Mouse (Mus musculus) embryo, embryonic 11 days (tissue): ENCODE results near the gene Gm5136.

ENCODE experiments used
- DNase-seq: peaks from one replicate; pipeline ENCODE4 v3.0.0-alpha.2; 2015

Gene Gm5136

DNA sequence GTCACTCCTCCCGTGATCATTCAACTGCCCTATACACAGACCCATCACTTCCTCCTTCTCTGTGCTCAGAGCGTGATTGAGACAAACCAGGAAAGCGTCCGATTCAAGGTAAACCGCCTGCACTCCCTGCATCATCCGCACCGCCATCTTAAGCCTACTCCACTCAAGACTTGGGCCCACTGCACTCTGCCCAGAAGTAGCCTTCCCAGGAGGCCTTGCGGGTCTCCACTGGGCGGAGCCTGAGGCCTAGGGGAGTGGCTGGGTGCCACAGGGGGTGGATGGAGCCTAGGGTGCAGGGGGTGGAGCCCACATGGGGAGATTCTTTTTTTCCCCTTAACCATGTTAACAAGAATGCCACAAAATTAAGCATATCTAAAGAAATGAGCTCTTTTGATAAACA is at the start of gene Gm5136:
Gene Gm5136 (minus strand): TSS at position 215 of the 400 bp plus-strand sequence.
- no peak for DNase-seq

DNA sequence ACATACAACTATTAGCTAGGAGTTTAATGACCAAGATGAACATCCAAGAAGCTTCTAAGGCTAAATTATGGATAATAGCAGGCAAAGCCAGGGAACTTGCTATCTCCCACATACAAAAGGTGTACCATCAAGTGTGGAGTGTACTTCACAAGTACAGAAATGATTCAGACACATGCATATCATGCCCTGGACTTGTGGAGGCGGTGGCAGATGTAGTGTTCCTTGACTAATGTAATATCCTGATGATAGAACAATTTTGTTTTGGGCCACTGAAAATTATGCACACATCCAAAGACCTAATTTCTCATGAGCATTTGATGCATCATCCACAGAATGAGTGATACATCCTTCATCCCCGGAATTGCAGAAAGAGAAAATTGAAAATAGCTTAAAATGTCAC is 43.8 kb upstream of the Gm5136 start:
- no peak for DNase-seq

DNA sequence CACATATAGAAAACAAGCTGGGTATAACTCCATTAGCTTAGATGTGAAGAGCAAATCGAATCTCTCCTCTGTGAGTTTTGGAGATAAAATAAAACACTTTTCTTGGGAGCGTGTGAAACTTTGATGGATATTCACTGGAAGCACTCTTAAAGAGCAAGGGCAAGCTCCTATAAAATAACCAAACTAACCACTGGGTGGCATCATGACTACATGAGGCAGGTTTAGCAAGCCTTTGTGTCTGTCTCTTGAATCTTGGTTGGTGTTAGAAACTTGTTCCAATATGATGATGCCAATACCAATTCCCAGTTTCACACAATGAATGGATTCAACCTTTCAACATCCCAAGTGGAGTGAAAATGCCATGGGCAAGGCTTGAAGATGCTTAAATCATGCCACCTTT is 34.0 kb upstream of the Gm5136 start:
- peak; percentile 62 for DNase-seq

DNA sequence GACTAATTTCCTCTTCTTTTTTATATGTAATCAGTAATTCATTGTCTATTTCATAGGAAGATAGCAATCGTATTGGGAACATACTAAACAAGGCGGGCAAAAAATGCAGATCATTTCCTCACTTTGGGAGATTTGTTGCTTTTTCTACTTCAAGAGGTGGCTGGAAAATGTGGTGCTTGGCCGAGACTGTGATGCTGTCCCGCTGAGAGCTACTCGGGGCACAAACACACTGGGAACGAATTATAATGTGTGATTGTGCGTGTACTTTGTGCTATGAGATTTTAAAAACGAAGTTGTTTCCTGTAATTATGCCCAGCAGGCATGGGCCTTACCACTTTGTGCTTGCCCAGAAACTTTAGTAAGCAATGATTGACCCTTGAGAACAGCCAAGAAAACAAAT is 29.0 kb upstream of the Gm5136 start:
- no peak for DNase-seq

DNA sequence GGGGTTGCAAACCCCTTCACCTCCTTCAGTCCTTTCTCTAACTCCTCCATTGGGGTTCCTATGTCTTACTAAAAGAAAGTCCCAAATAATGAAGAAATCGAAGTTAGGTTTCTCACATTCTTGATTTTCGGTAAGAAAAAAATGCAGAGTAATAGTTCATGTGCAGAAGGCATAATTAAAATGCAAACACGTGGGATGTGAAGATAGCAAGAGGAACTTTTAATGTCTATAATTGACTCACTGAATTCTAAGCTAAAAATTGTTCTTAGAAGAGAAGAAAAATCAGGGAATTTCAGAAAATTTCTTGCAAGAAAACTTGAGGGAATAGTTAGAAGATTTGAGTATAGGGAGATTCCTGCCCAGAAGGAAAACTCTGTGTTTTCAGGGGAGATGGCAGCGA is 26.4 kb upstream of the Gm5136 start:
- no peak for DNase-seq

DNA sequence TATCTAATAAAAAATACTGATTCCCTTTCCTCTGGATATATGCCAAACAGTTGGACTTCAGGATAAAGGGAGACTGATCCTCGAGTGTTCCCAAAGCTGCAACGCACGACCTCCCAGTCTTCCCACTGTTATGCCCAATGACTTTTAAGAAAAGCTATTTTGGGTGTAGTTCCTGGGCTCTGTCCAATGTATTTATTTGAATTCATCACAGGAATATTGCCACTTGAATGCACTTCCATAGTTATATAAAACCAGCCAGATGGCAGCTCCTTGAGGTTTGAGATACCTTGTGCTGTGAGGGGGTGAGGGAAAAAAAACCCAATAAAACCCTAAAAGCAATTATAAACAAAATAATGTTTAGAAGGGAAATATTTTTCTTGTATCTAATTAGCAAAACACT is 24.9 kb upstream of the Gm5136 start:
- no peak for DNase-seq

DNA sequence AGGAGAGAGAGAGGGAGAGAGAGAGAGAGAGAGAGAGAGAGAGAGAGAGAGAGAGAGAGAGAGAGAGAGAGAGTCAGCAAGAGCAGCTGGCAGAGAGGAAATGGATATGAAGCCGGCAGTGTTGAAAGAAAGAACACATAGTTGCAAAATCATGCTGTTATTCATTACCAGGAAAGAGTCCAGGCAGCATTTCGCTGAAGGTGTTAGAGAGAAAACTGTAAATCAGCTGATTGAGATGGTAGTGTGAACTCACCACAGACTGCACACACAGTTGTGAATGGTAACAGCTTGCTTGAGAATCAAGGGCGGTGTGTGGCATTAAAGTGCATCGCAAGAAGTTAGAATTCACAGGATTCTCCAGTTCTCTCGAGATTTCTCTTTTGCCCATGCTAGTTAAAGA is 10.6 kb upstream of the Gm5136 start:
- DNase-seq: no peak

DNA sequence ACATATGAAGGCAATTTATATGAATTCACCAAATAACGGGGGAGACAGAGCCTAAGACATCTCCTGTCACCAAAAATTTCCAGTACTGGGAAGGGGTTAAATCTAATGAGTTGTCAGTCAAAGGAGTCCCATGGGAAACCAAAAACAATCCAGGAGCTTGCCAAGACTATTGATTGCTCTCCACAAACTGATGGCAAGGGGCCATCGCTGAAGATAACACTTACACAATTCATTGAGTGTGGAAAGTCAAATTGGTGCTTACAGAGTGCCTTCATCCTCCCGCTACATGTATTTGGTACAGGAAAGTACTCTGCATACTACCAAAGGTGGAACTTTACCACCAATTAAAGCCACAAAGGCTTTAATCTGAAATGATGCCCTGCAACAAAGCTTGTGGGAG is 5.7 kb upstream of the Gm5136 start:
- no peak for DNase-seq

DNA sequence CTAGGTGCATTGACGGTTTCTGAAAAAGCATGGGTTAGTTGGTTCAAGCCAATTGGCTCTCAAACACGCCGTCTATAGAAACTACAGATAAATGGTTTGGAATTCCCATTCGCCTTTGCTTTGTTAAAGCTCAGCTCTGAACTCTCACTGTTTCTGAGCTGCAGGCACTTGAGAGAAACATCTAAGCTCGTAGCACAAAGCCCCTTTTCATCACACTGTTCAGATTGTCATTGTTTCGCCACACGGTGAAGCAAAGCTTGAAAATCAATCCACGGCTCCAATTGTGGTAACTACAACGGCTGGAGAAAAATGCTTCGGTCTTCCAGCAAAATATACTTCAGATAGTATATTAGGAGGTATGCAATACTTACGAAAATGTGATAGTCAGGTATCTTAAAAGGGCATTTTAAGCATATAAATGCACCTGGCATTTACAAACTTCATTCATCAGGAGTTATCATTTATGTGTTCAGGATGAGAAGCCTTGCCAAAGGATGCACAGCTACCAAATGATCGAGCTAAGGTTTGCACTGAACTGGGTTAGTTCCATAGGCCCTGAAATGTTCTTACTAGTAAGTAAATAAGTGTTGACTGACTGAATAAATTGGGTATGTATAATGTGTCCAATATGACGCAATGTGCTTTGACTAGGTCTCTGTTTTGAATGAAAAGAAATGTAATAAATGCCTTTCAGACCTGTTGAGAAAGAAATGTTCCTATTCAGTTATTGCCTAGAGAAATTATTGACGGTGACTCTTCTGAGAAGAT is 1.6 kb upstream of the Gm5136 start:
- peak; percentile 61 for DNase-seq

DNA sequence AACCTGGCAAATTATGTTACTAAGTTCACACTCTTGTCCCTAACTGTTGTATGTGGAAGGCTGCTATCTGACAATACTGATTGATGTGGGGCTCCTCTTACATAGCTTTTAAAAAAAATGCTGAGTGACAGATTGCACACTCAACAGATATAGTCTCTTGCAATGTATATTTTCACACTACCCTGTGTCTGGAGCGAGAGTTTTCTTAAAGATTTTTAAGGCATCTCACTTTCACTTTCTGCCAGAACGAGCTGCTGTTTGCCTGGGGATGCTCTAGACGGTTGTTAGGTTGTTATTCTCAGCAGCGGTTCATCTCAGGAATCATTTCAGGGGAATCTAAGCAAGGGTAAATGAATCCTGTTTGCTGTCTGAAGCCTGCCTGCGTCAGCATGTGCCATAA is 2.9 kb downstream of the Gm5136 start:
- DNase-seq: no peak

DNA sequence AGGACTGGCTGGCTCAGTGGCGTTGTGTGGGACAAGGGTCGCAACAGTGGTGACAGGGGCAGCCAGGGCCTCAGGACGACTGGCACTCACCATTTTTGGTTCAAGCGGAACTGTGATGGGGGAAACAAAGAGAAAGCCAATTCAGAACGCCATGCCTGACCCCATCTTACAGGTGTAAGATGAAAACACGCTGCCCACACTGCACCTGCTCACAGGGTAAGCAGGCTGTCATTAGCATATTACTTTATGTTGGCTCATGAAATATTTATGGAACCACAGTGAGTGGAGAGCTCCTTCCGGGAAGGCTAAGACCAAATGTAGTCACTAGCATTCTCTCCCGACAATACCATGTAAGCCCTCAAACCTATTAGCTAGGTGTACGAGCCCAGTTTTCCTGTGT is 9.0 kb downstream of the Gm5136 start:
- no peak for DNase-seq

DNA sequence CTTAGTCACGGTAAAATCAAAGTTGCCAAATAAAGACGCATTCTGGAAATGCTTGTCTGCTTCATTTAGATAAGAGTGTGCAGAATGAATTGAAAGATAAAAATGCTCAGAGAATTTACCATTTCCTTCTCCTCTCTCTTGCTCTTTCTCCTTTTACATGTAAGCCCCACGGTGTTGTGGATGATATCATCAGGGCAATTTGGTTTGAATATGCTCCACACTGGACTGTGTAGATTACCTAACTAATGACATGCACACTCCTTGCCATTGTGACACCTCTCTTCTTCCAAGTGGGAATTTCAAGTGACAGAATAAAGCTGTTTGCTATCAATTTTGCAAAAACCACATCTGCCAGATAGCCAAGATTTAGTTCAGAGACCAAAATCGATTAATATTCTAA is 13.3 kb downstream of the Gm5136 start:
- no peak for DNase-seq

DNA sequence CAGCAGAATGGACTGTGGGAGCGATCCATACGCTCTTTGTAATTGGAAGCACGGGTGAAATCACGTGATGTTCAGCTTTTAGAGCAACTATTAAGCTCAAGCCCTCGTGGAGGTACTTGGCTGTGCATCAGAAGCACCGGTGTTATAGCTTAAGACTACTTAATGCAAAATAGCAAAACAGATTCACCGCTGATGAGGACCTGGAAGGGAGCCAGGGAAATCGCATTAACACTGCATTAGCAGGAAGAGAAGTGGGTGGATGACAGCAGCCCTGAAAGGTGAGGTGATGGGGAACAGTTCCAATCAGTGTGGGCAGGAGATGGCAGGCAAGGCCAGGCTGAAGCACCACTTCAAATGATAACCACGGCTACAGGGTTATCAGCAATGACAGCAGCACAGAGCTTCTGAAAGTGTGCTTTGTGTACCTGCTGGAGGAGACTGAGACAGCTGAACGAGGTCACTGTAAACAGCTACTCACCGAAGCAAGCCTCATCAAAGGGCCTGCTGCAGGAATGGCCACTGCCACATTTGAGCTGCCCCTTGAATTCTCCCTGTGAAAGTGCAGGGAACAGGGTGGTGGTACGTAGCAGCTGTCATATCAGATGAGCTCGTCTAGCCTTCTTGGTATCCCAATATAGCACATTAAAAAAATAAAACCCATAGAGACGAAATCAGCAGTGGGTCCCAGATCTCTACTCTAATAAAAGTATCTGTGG is 20.1 kb downstream of the Gm5136 start:
- no peak for DNase-seq

DNA sequence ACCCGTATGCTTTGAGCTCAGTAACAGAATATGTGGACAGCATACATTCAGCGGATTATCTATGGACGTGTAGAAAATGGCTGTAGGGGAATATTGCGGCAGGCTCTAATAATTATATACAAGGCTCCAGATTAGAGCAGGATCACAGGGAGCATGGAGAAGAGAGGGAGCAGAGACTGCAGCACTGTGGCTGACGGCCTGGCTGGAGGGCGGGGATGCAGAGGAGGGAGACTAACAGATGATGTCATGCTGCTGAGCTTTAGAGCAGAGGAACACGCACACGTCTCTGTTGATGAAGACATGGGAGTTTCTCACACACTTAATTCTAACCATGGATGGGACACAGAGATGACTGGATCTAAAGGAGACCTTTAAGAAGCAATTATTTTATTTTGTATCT is 22.9 kb downstream of the Gm5136 start:
- DNase-seq: no peak

DNA sequence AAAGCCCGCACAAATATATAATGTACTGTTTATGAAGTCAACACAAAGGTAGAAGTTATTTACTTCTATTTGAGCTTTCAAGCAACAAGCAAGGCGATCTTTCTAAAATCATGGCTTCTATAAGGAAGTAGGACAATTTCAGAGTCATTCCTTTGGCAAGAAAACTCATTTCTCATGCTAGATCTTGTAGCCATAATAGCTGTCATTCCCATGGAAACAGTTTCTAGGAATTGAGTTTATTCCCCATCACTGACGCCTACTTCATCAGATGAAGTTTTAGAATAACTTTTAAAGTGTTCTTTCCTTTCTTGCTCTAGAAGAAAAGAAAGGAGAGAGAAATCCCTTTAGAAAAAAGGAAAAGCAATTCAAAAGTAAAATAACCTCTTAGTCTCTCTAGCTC is 31.0 kb downstream of the Gm5136 start:
- no peak for DNase-seq

DNA sequence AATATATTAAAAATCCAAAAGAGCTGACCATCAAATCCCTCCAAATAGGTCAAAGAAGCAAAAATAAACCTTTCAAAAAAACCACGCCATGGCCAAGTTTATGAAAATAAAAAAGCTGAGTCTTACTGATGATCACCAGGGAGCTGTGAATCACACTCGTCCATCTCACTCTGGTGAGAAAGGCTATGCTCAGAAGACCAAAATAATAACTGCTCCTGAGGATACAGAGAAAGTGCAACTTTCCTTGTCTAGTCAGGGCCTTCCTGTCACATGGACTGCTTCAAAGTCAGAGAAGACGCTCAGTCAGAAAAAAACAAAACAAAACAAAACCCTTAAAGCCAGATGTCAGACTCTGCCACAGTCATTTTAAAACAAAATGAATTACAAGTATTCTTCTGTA is 39.7 kb downstream of the Gm5136 start:
- DNase-seq: no peak

DNA sequence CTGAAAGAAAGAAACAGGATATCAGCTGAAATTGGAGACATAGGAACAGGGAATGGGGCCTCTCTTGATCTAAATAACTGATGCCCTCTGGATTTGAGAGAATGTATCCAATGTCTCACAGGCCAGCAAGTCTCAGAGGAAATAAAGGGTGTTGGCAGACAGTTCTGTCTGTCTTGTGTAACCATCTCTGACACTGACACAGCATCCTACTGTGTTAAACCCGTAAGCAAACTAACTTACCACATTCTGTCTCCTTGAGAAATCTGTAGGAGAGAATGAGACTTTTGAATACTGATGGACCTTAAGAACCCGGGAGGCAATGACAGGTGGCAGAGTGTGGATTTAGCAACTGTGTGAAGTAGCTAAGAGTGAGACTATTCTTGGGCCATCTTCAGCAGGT is 41.7 kb downstream of the Gm5136 start:
- no peak for DNase-seq

DNA sequence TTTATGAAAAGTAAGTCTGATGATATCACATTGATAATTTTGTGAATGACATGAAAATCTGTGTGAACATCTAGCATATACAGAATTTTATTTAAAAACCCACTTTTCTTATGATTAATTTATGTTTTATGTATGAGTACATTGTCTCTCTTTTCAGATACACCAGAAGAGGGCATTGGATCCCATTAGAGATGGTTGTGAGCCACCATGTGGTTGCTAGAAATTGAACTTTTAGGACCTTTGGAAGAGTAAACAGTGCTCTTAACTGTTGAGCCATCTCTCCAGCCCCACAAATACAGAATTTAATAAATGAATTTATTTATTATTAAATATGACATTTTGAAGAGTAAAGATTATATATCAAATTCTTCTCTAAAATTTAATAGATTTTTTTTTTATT is 42.3 kb downstream of the Gm5136 start:
- DNase-seq: no peak

DNA sequence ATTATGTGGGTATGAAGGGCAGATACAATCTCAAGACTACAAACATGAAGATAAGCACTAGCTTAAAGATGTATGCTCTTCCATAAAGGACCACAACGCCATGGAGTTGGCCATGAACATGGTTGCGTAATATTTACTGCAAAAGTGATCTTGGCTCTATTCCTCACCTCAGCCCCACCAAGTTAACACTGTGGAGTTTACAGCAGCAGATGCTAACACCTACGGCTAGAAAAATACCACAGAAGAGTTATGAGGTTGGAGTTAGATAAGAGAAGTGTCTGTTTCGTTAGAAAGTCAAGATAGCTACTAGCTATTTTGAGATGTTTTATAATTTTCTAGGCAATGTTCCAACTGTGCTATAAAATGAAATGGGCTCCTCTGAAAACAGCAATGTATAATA is 43.1 kb downstream of the Gm5136 start:
- no peak for DNase-seq

DNA sequence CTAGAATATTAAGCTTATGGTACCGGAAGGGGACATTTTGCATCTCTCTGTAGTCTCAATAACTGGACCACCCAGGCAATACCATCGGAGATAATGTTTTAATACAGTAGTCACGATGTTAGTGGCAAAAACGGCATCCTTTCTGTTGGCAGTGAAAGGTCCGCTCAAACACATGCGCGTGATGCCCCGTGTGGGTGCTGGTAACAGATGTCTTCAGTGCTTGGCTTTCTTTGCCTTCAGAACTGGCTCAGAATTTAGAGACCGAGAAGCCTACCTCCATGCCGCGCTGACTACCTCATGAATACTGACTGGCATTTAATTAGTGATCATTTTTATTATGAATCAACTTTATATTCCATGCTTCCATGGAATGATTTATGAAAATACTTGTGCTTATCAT is 44.9 kb downstream of the Gm5136 start:
- DNase-seq: no peak

DNA sequence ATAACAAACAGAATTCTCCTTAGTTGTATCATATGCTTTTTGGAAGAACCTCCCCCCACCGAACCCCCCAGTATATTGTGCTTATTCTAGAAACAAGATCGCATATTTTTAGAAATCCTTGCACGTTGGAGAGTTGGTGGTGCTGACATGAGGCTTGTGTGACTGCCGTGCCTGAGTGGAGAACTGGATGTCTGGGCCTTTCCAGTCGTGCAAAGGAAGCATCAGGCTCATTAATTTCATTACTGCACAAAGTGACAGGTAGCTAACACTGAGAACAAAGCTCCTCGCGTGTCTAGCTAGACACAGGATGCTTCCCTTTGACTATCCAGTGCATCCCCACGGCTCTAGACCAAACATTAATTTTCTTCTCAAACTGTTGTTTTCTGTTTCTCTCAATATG is 47.1 kb downstream of the Gm5136 start:
- DNase-seq: no peak

DNA sequence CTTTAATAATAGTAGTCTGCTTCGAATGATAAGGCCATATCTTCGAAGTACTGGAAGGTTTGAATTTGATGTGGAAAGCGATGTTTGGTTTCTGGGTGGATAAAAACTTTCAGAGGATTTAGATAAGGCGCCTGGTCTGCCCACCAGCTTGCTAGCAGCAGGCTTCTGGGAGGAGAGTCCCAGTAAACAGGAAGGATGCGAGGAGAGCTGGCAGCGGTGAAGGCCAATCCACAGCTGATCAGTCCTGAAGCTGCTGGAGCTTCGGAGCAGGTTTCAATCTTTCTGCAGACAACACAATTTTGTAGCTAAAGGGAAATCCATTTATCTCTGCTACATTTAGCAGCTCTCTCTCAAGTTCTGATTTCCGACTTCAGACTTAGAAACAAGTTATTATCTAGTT is 47.9 kb downstream of the Gm5136 start:
- DNase-seq: no peak

DNA sequence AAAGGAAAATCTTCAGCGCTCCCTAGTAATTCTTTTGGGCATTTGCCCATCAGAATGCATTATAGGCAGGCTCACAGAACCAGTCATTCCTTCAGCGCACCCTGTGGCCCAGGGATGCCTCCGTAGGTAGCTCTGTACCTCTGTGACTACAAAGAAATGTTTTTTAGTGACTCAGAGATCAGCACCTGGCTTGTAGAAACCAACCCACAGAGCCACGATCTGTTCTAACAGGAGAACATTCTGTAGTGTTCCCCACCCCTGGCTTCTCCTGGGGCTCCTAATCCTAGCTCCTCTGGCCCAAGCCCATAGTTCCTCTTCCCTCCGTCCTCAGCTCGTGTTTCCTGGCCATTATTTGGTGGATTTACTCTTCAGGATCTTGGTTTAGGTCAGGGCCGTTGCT is 50.8 kb downstream of the Gm5136 start:
- no peak for DNase-seq
